Comparison of ENCODE assay signal across 25 mouse cellular contexts in the genomic region with DNA sequence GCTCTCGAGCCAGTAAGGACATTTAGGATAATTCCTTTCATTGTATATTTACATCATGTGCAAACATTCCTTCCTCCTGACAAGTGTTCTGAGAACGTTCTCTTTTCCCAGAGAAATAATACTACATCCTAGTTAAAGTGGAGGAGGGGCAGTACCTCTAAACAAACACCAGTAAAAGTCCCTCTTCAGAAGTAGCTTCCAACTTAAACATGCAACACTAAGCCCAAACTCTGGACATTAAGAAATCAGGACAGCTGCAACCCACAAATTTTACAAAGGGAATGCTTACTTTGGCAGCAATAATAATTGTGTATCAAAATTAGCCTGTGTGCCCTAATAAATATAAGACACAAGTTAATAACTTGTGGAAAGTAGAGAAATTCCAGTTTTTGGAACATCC. TPM values are rescaled to one million over a fixed set of nuclear protein-coding genes. Genes with fewer than 3 reads are reported as not detected.
DNase-seq lines count a peak whose midpoint lies in the region; ATAC-seq and TF ChIP-seq lines count a peak whose summit lies in the region.
"Had no signal": no experiment of that assay in that cellular context is flagged by ENCODE, and none has a peak within 500 bp of the region (broad histone marks: within the 10 kb centered on the region; RNA-seq: fewer than 3 reads in every experiment).

No protein-coding gene starts in this region.

- H3K4me1 ChIP-seq in heart, adult 2 months (ENCODE audit: control insufficient read depth, insufficient read depth, low read length), result peaks cover 10% of the 10 kb centered on the region
- H3K4me1 ChIP-seq in heart, embryonic 14.5 days (ENCODE audit: control insufficient read depth in 2 of 2, insufficient read depth in 2 of 2, low read length in 2 of 2), result peaks cover 3 to 16% of the 10 kb centered on the region in 2 experiments; a peak in 2 of 4 replicates
- peaks cover 23% of the 10 kb centered on the region for H3K4me1 ChIP-seq in liver, embryonic 15.5 days (replicated peaks)
- peaks cover 14% of the 10 kb centered on the region; the same call in 1 of the 2 replicates for H3K4me1 ChIP-seq in liver, embryonic 11.5 days (replicated peaks; ENCODE audit: control insufficient read depth, insufficient read depth, low read length)
- peaks cover 18% of the 10 kb centered on the region for H3K4me1 ChIP-seq in heart, embryonic 16.5 days (ENCODE audit: control insufficient read depth, insufficient read depth, low read length)

- H3K9me3 ChIP-seq in heart, embryonic 14.5 days (ENCODE audit: control insufficient read depth, low read length), result no peaks in the 10 kb centered on the region
- no peaks in the 10 kb centered on the region for H3K9me3 ChIP-seq in liver, embryonic 15.5 days (replicated peaks)
- H3K9me3 ChIP-seq in liver, embryonic 11.5 days (ENCODE audit: control insufficient read depth, low read length), result no peaks in the 10 kb centered on the region
- H3K9me3 ChIP-seq in heart, embryonic 16.5 days (replicated peaks; ENCODE audit: control insufficient read depth, low read length), result no peaks in the 10 kb centered on the region
- H3K9me3 ChIP-seq: forebrain, embryonic 13.5 days; kidney, embryonic 15.5 days; lung, embryonic 15.5 days; midbrain, embryonic 15.5 days had no signal

- TF ChIP-seq POLR2A in heart, adult 2 months (IDR thresholded peaks at IDR 0.05; ENCODE audit: insufficient read depth, low read depth, low read length), result no peak

- no peak for ATAC-seq in heart, embryonic 14.5 days (ENCODE audit: insufficient number of reproducible peaks, insufficient read depth, low FRiP score, low read depth)
- ATAC-seq in liver, embryonic 15.5 days (ENCODE audit: insufficient read depth), result no peak
- ATAC-seq in liver, embryonic 11.5 days (replicated peaks; ENCODE audit: low FRiP score), result no peak
- ATAC-seq in heart, embryonic 16.5 days (replicated peaks; ENCODE audit: extremely low read depth, insufficient read depth, low FRiP score), result no peak
- no peak for ATAC-seq in megakaryocyte, adult 5-6 weeks (ENCODE audit: poor library complexity, severe bottlenecking)
- ATAC-seq: forebrain, embryonic 13.5 days; midbrain, embryonic 15.5 days; Patski had no signal

- H3K36me3 ChIP-seq in heart, adult 2 months (ENCODE audit: control insufficient read depth, insufficient read depth, low read length), result peaks cover 22% of the 10 kb centered on the region
- H3K36me3 ChIP-seq in heart, embryonic 14.5 days (ENCODE audit: control insufficient read depth, insufficient read depth, low read length), result no peaks in the 10 kb centered on the region
- no peaks in the 10 kb centered on the region for H3K36me3 ChIP-seq in liver, embryonic 15.5 days (replicated peaks)
- H3K36me3 ChIP-seq in liver, embryonic 11.5 days (ENCODE audit: control insufficient read depth, insufficient read depth, low read length), result no peaks in the 10 kb centered on the region
- H3K36me3 ChIP-seq in heart, embryonic 16.5 days (ENCODE audit: control insufficient read depth, insufficient read depth), result no peaks in the 10 kb centered on the region
- H3K36me3 ChIP-seq: kidney, embryonic 15.5 days; lung, embryonic 15.5 days; midbrain, embryonic 15.5 days had no signal

- peaks cover 3% of the 10 kb centered on the region for H3K79me2 ChIP-seq in heart, adult 2 months (replicated peaks; ENCODE audit: control insufficient read depth, insufficient read depth, low read length)

- TF ChIP-seq CTCF in heart, adult 2 months (IDR thresholded peaks at IDR 0.05), result no peak

- peak overlapping the region; percentile 100; the same call in 1 of the 2 replicates for H3K27ac ChIP-seq in heart, adult 2 months
- no peak overlapping the region for H3K27ac ChIP-seq in heart, embryonic 14.5 days (replicated peaks in 1 of 2; ENCODE audit: control insufficient read depth in 1 of 2, insufficient read depth in 1 of 2, low read depth in 2 of 2, low read length in 2 of 2)
- H3K27ac ChIP-seq in liver, embryonic 15.5 days (replicated peaks), result 0 out of 2 replicates have a peak overlapping the region, but pooled peaks have one; percentile 9
- no peak overlapping the region for H3K27ac ChIP-seq in liver, embryonic 11.5 days (ENCODE audit: low read depth, low read length)
- H3K27ac ChIP-seq in heart, embryonic 16.5 days (ENCODE audit: low read length), result peak overlapping the region; percentile 53
- H3K27ac ChIP-seq: forebrain, embryonic 13.5 days; hindbrain, embryonic 14.5 days; kidney, embryonic 15.5 days; lung, embryonic 15.5 days; midbrain, embryonic 15.5 days had no signal

- H3K4me3 ChIP-seq in heart, adult 2 months, result peak overlapping the region; percentile 88; the same call in 1 of the 2 replicates
- peak overlapping the region in 1 of 2 experiments; percentile 36; a peak in 2 of 4 replicates for H3K4me3 ChIP-seq in heart, embryonic 14.5 days (ENCODE audit: control insufficient read depth in 1 of 2, insufficient read depth in 1 of 2, low read depth in 1 of 2, low read length in 2 of 2)
- H3K4me3 ChIP-seq in liver, embryonic 15.5 days (replicated peaks), result no peak overlapping the region
- H3K4me3 ChIP-seq in liver, embryonic 11.5 days (ENCODE audit: low read depth, low read length), result no peak overlapping the region
- peak overlapping the region; percentile 30 for H3K4me3 ChIP-seq in heart, embryonic 16.5 days (ENCODE audit: low read length)
- H3K4me3 ChIP-seq: forebrain, embryonic 13.5 days; kidney, embryonic 15.5 days; lung, embryonic 15.5 days; midbrain, embryonic 15.5 days had no signal

- whole genome bisulfite sequencing in heart, adult 2 months, result 21% methylated on average over 2 of the region's 2 CpGs
- WGBS in heart, embryonic 14.5 days, result 40% methylated on average over 2 of the region's 2 CpGs
- 55% methylated on average over 2 of the region's 2 CpGs for whole genome bisulfite sequencing in liver, embryonic 15.5 days (ENCODE audit: insufficient replicate concordance)
- 63% methylated on average over 2 of the region's 2 CpGs for WGBS in liver, embryonic 11.5 days
- 21% methylated on average over 2 of the region's 2 CpGs for WGBS in heart, embryonic 16.5 days

- no peak for TF ChIP-seq EP300 in heart, adult 2 months (IDR thresholded peaks at IDR 0.05; ENCODE audit: insufficient read depth, low read depth, low read length)

- H3K27me3 ChIP-seq in heart, adult 2 months (ENCODE audit: control insufficient read depth, insufficient read depth, low read length), result no peaks in the 10 kb centered on the region
- no peaks in the 10 kb centered on the region for H3K27me3 ChIP-seq in heart, embryonic 14.5 days (ENCODE audit: control insufficient read depth, insufficient read depth, low read length)
- H3K27me3 ChIP-seq in liver, embryonic 15.5 days, result peaks cover 6% of the 10 kb centered on the region; the same call in 1 of the 2 replicates
- no peaks in the 10 kb centered on the region for H3K27me3 ChIP-seq in liver, embryonic 11.5 days (replicated peaks; ENCODE audit: control insufficient read depth, insufficient read depth, low read length)
- H3K27me3 ChIP-seq in heart, embryonic 16.5 days (ENCODE audit: control insufficient read depth, insufficient read depth, low read length), result no peaks in the 10 kb centered on the region
- H3K27me3 ChIP-seq: forebrain, embryonic 13.5 days; kidney, embryonic 15.5 days; lung, embryonic 15.5 days; midbrain, embryonic 15.5 days; Patski had no signal

- no peak for DNase-seq in heart, adult 2 months
- DNase-seq in heart, postnatal 4 days, result no peak
- DNase-seq in heart, adult 8-10 months (ENCODE audit: low spot score), result no peak
- no peak for DNase-seq in liver, embryonic 11.5 days (ENCODE audit: low spot score)
- DNase-seq: adrenal gland, postnatal 14 days; cerebellum, adult 11 months; cerebellum, adult 9-10 months; cerebellum, postnatal 36 days; gastrocnemius, postnatal 25 days; kidney, adult 18-20 months; kidney, postnatal 4 days; left cerebral cortex, postnatal 4 days; lung, postnatal 36 days; thymus, adult 2 months; thymus, postnatal 36 days had no signal

- peak overlapping the region; percentile 65 for H3K4me2 ChIP-seq in heart, embryonic 14.5 days (ENCODE audit: low read length)
- no peak overlapping the region for H3K4me2 ChIP-seq in liver, embryonic 15.5 days
- no peak overlapping the region for H3K4me2 ChIP-seq in liver, embryonic 11.5 days
- H3K4me2 ChIP-seq in heart, embryonic 16.5 days (ENCODE audit: low read depth, low read length), result peak overlapping the region; percentile 59
- H3K4me2 ChIP-seq: forebrain, embryonic 13.5 days had no signal

- intact Hi-C loops in heart, adult 2 months (cut with DNase I), result loop anchor here (5.0 kb wide), 1 partner anchor 327 kb away; a partner anchor contains a TSS

- H3K9ac ChIP-seq in heart, adult 2 months (ENCODE audit: low read depth, low read length), result no peak overlapping the region
- H3K9ac ChIP-seq in heart, embryonic 14.5 days (ENCODE audit: low read length), result peak overlapping the region; percentile 21; the same call in 1 of the 2 replicates
- H3K9ac ChIP-seq in liver, embryonic 15.5 days, result no peak overlapping the region
- no peak overlapping the region for H3K9ac ChIP-seq in liver, embryonic 11.5 days (ENCODE audit: low read depth, low read length)
- H3K9ac ChIP-seq in heart, embryonic 16.5 days (ENCODE audit: low read length), result peak overlapping the region; percentile 52
- H3K9ac ChIP-seq: forebrain, embryonic 13.5 days; hindbrain, embryonic 14.5 days; kidney, embryonic 15.5 days; lung, embryonic 15.5 days; midbrain, embryonic 15.5 days had no signal

RNA-seq across cellular contexts. Expression of a gene that starts 3.5 kb away (rescaled TPM):
- total RNA-seq in heart, adult 2 months (2021), result 100 to 1,000 TPM; 206 to 229 TPM
- polyA plus RNA-seq in heart, adult 2 months (2012; rRNA removed), result 66.9 and 147 TPM in 2 replicates
- total RNA-seq in heart, postnatal 4 days (2021), result 100 to 1,000 TPM; 221 to 237 TPM
- polyA plus RNA-seq in heart, embryonic 14.5 days (2014; fragmentation: Nextera tagmentation; extraction: Ambion mirVana), result 72.7 and 74.0 TPM in 2 replicates
- total RNA-seq in heart, adult 8-10 months (2022), result 100 to 1,000 TPM; 217 to 250 (median 233) TPM
- polyA plus RNA-seq in liver, embryonic 15.5 days (2015; fragmentation: Nextera tagmentation; extraction: Ambion mirVana), result 6.5 and 7.4 TPM in 2 replicates
- polyA plus RNA-seq in liver, embryonic 11.5 days (2014; fragmentation: Nextera tagmentation; extraction: Ambion mirVana), result 17.4 and 18.3 TPM in 2 replicates
- 33.4 and 37.8 TPM in 2 replicates for polyA plus RNA-seq in heart, embryonic 16.5 days (2015; fragmentation: Nextera tagmentation; extraction: Ambion mirVana)
- 50.2 and 53.1 TPM in 2 replicates for total RNA-seq in megakaryocyte, adult 5-6 weeks (2015)
- total RNA-seq in megakaryocyte, adult 5-6 weeks (2017), result 39.1 and 50.4 TPM in 2 replicates

Comparison
In these comparisons a context has a peak if more than half of its experiments do, and no peak if none do; other contexts are left out.
1. H3K27ac ChIP-seq: peak in heart, adult 2 months (single experiment), liver, embryonic 15.5 days (single experiment) and heart, embryonic 16.5 days (single experiment); none in heart, embryonic 14.5 days (0 of 2) and liver, embryonic 11.5 days (single experiment).
2. H3K9ac ChIP-seq: peak in heart, embryonic 14.5 days (single experiment) and heart, embryonic 16.5 days (single experiment); none in heart, adult 2 months (single experiment), liver, embryonic 15.5 days (single experiment) and liver, embryonic 11.5 days (single experiment).
3. H3K4me3 ChIP-seq: peak in heart, adult 2 months (single experiment) and heart, embryonic 16.5 days (single experiment); none in liver, embryonic 15.5 days (single experiment) and liver, embryonic 11.5 days (single experiment).
4. H3K4me2 ChIP-seq: peak in heart, embryonic 14.5 days (single experiment) and heart, embryonic 16.5 days (single experiment); none in liver, embryonic 15.5 days (single experiment) and liver, embryonic 11.5 days (single experiment).